Mouse (Mus musculus): ENCODE measurements at regions not wholly inside any gene's neighbourhood (a gene's known extent, or its start where the extent isn't known, plus 50 kb on each side); places are given as distances from the start of the nearest gene placed in this dataset.
"Not testable (repeated sequence)": the region's sequence is repeated elsewhere in the genome, so short reads cannot be mapped to it uniquely, and the experiment has no call there.

GRCm38 (mm10) chr14:53731600-53731999, 522.3 kb downstream of the Dad1 start:
- not testable (repeated sequence) for H3K9ac ChIP-seq (replicated peaks); H3K27ac ChIP-seq (replicated peaks); ATAC-seq (ENCODE audit: low FRiP score); H3K36me3 ChIP-seq; H3K27me3 ChIP-seq (replicated peaks); H3K9me3 ChIP-seq (replicated peaks); H3K4me3 ChIP-seq (replicated peaks); H3K4me1 ChIP-seq; H3K4me2 ChIP-seq
- WGBS, result no CpG with 5 or more reads among the region's 4 CpGs

GRCm38 (mm10) chr14:53729877-53730276, 524.0 kb downstream of the Dad1 start:
- H3K9me3 ChIP-seq (replicated peaks); H3K4me2 ChIP-seq; H3K4me1 ChIP-seq; H3K36me3 ChIP-seq; H3K27ac ChIP-seq (replicated peaks); H3K27me3 ChIP-seq (replicated peaks); H3K4me3 ChIP-seq (replicated peaks); ATAC-seq (ENCODE audit: low FRiP score); H3K9ac ChIP-seq (replicated peaks): not testable (repeated sequence)
- 71% methylated on average over 1 of the region's 7 CpGs for WGBS

- WGBS, result 83% methylated on average over 1 of the region's 1 CpGs
Measured at GRCm38 (mm10) chr14:53729149-53729548, 524.8 kb downstream of the Dad1 start.

GRCm38 (mm10) chr14:53726914-53727313, 527.0 kb downstream of the Dad1 start:
- H3K4me2 ChIP-seq; H3K27ac ChIP-seq (replicated peaks); H3K36me3 ChIP-seq; H3K9me3 ChIP-seq (replicated peaks); H3K4me3 ChIP-seq (replicated peaks); H3K27me3 ChIP-seq (replicated peaks); ATAC-seq (ENCODE audit: low FRiP score); H3K9ac ChIP-seq (replicated peaks); H3K4me1 ChIP-seq: not testable (repeated sequence)
- WGBS, result 57% methylated on average over 2 of the region's 4 CpGs

More at GRCm38 (mm10) chr14:53729149-53729548, 524.8 kb downstream of the Dad1 start:
- H3K27me3 ChIP-seq (replicated peaks); H3K9ac ChIP-seq (replicated peaks); H3K4me2 ChIP-seq; H3K36me3 ChIP-seq; H3K27ac ChIP-seq (replicated peaks); H3K4me3 ChIP-seq (replicated peaks); H3K9me3 ChIP-seq (replicated peaks); H3K4me1 ChIP-seq; ATAC-seq (ENCODE audit: low FRiP score): not testable (repeated sequence)

GRCm38 (mm10) chr14:53723611-53724010, 530.3 kb downstream of the Dad1 start:
- H3K27ac ChIP-seq (replicated peaks); ATAC-seq (ENCODE audit: low FRiP score); H3K4me3 ChIP-seq (replicated peaks); H3K9ac ChIP-seq (replicated peaks); H3K36me3 ChIP-seq; H3K9me3 ChIP-seq (replicated peaks); H3K4me1 ChIP-seq; H3K27me3 ChIP-seq (replicated peaks); H3K4me2 ChIP-seq: not testable (repeated sequence)

GRCm38 (mm10) chr14:53721901-53722300, 532.0 kb downstream of the Dad1 start:
- H3K9me3 ChIP-seq (replicated peaks); H3K9ac ChIP-seq (replicated peaks); H3K4me1 ChIP-seq; H3K27me3 ChIP-seq (replicated peaks); H3K27ac ChIP-seq (replicated peaks); H3K36me3 ChIP-seq; H3K4me2 ChIP-seq; ATAC-seq (ENCODE audit: low FRiP score); H3K4me3 ChIP-seq (replicated peaks): not testable (repeated sequence)
- 80% methylated on average over 2 of the region's 2 CpGs for WGBS

- ATAC-seq (ENCODE audit: low FRiP score); H3K36me3 ChIP-seq; H3K4me1 ChIP-seq; H3K9me3 ChIP-seq (replicated peaks); H3K27ac ChIP-seq (replicated peaks); H3K27me3 ChIP-seq (replicated peaks); H3K4me2 ChIP-seq; H3K4me3 ChIP-seq (replicated peaks); H3K9ac ChIP-seq (replicated peaks): not testable (repeated sequence)
- 10% methylated on average over 3 of the region's 3 CpGs for WGBS
Measured at GRCm38 (mm10) chr14:53709627-53710026, 544.3 kb downstream of the Dad1 start.

- H3K36me3 ChIP-seq; H3K9me3 ChIP-seq (replicated peaks); H3K4me3 ChIP-seq (replicated peaks); ATAC-seq (ENCODE audit: low FRiP score); H3K27me3 ChIP-seq (replicated peaks); H3K9ac ChIP-seq (replicated peaks); H3K4me1 ChIP-seq; H3K4me2 ChIP-seq; H3K27ac ChIP-seq (replicated peaks): not testable (repeated sequence)
- WGBS, result 85% methylated on average over 5 of the region's 5 CpGs
Measured at GRCm38 (mm10) chr14:53704351-53704750, 549.6 kb downstream of the Dad1 start.

GRCm38 (mm10) chr14:53703593-53703992, 550.3 kb downstream of the Dad1 start:
- not testable (repeated sequence) for H3K27ac ChIP-seq (replicated peaks); H3K36me3 ChIP-seq; H3K4me3 ChIP-seq (replicated peaks); H3K9me3 ChIP-seq (replicated peaks); H3K27me3 ChIP-seq (replicated peaks); H3K4me2 ChIP-seq; H3K9ac ChIP-seq (replicated peaks); H3K4me1 ChIP-seq
- peak; percentile 68; the same call in 1 of the 2 replicates for ATAC-seq (ENCODE audit: low FRiP score)
- WGBS, result 36% methylated on average over 1 of the region's 1 CpGs

- 72% methylated on average over 4 of the region's 4 CpGs for WGBS
- not testable (repeated sequence) for H3K9ac ChIP-seq (replicated peaks); H3K36me3 ChIP-seq; H3K4me2 ChIP-seq; H3K27me3 ChIP-seq (replicated peaks); H3K4me1 ChIP-seq; H3K4me3 ChIP-seq (replicated peaks); H3K9me3 ChIP-seq (replicated peaks); H3K27ac ChIP-seq (replicated peaks)
- ATAC-seq (ENCODE audit: low FRiP score), result 0 out of 2 replicates have a peak, but pooled peaks have one; percentile 45
Measured at GRCm38 (mm10) chr14:53684100-53684499, 569.8 kb downstream of the Dad1 start.

- H3K4me1 ChIP-seq; H3K4me3 ChIP-seq (replicated peaks); H3K27ac ChIP-seq (replicated peaks); H3K27me3 ChIP-seq (replicated peaks); ATAC-seq (ENCODE audit: low FRiP score); H3K36me3 ChIP-seq; H3K9ac ChIP-seq (replicated peaks); H3K4me2 ChIP-seq; H3K9me3 ChIP-seq (replicated peaks): not testable (repeated sequence)
- WGBS, result 65% methylated on average over 9 of the region's 9 CpGs
Measured at GRCm38 (mm10) chr14:53683361-53684015, 570.4 kb downstream of the Dad1 start.

GRCm38 (mm10) chr14:53682679-53683078, 571.2 kb downstream of the Dad1 start:
- not testable (repeated sequence) for H3K4me1 ChIP-seq; H3K9ac ChIP-seq (replicated peaks); H3K27me3 ChIP-seq (replicated peaks); H3K4me2 ChIP-seq; H3K9me3 ChIP-seq (replicated peaks); H3K4me3 ChIP-seq (replicated peaks); H3K27ac ChIP-seq (replicated peaks); ATAC-seq (ENCODE audit: low FRiP score); H3K36me3 ChIP-seq
- 89% methylated on average over 1 of the region's 1 CpGs for WGBS

- not testable (repeated sequence) for H3K9me3 ChIP-seq (replicated peaks); H3K9ac ChIP-seq (replicated peaks); H3K36me3 ChIP-seq; H3K4me3 ChIP-seq (replicated peaks); H3K4me2 ChIP-seq; ATAC-seq (ENCODE audit: low FRiP score); H3K27me3 ChIP-seq (replicated peaks); H3K27ac ChIP-seq (replicated peaks); H3K4me1 ChIP-seq
- WGBS, result 87% methylated on average over 5 of the region's 5 CpGs
Measured at GRCm38 (mm10) chr14:53681320-53681719, 572.6 kb downstream of the Dad1 start.

All from neural tube, embryonic 15.5 days (tissue).